Mouse (Mus musculus) right cerebral cortex, postnatal 14 days (tissue): ENCODE data around the gene Prpsap1.
"Not testable (repeated sequence)": the region's sequence is repeated elsewhere in the genome, so short reads cannot be mapped to it uniquely, and the experiment has no call there.

Experiments used
- DNase-seq: peaks from one replicate; pipeline ENCODE4 v3.0.0; 2022

Prpsap1 gene

DNA sequence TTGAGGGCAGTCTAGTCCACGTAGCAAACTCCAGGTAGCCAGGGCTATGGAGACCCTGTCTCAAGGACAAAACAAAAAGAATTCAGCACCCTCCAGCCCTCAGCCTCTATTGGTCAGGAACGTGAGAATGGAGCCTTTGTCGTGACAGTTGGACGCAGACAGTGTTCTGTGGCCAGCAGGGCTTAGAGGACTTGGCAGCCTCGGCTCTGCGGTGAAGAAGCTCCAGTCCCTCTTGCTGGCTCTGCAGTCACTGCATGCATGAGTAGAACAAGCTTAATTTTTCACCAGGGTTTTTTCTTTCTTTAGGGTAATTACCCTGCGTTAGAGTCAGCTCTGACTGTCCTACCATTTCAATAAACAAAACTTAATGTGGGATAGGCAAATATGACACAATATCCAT, 12.2 kb downstream of the Prpsap1 start:
- DNase-seq: no peak

- no peak for DNase-seq
These were observed 13.0 kb downstream of the Prpsap1 start for GRCm38 (mm10) chr11:116480975-116481374.

DNA sequence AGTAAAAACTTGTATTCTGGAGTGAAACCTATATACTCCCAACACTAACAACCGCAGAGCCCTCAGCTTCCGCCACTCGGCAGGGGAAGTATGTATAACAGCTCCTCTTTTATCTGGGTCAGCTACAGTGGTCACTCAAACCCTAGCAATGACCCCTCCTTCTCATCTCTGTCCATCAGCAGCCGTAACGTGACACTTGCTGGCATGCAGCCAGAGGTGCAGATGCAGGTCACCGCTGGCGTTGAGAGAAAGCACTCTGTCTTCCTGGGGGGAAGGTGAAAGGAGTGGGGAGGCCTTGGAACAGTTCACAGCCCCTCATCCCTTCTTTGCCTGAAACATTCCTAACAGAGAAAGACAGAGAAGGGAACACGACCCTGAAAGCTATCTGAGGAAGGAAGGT, 14.2 kb downstream of the Prpsap1 start:
- no peak for DNase-seq

GRCm38 (mm10) chr11:116478978-116479377, 15.0 kb downstream of the Prpsap1 start:
- no peak for DNase-seq

GRCm38 (mm10) chr11:116477160-116477759, 16.7 kb downstream of the Prpsap1 start:
- no peak for DNase-seq

GRCm38 (mm10) chr11:116476696-116477095, 17.3 kb downstream of the Prpsap1 start:
- no peak for DNase-seq

- no peak for DNase-seq
These were observed 18.0 kb downstream of the Prpsap1 start for GRCm38 (mm10) chr11:116476041-116476440.

DNA sequence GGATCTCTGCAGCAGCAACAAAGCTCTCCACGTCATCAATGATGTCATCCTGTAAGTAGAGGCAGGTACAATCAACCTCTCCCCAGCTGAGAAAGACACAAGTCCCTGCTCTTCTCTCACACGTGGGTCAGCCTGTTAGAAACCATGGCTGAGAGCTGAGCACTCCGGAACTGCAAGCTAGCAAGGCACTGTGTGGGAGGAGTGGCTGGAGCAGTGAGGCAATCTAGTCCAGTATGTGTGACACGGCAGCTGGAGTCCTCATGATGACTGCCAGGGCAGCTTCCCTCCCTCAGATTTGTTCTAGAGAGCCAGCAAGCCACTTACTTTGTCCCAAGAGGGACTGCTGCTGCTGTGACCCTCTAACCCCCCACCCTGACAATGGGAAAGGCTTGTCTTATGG, 21.7 kb downstream of the Prpsap1 start:
- DNase-seq: no peak

DNA sequence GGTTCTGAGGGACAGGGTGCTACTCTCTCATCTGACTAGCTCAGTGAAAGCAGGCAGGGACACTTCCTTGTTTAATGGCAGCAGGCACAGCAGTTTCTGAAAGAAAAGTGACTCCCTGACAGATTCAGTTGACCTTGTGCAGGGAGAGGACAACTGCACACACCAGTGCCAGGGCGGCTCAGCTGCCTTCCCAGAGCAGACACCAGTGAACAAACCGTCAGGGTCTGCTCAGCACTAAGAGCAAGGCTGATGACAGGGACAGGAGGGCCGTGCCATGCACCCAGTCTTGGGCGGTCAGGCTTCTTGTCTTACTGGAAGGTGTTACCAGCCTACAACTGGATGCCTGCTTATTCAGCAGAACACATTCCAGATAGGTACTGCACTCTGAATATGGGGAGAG, 23.1 kb downstream of the Prpsap1 start:
- DNase-seq: no peak

- DNase-seq: no peak
These were observed 23.8 kb downstream of the Prpsap1 start for GRCm38 (mm10) chr11:116470249-116470648.

DNA sequence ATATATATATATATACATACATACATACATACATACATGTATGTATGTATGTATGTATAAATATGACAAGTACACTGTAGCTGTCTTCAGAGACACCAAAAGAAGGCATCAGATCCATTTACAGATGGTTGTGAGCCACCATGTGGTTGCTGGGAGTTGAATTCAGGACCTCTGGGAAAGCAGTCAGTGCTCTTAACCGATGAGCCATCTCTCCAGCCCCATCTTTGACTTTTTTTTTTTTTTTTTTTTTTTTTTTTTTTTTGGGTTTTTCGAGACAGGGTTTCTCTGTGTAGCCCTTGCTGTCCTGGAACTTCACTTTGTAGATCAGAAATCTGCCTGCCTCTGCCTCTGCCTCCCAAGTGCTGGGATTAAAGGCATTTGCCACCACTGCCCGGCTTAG, 25.7 kb downstream of the Prpsap1 start:
- DNase-seq: not testable (repeated sequence)

- no peak for DNase-seq
These were observed 27.9 kb downstream of the Prpsap1 start, which contains the start of gene Qrich2 for GRCm38 (mm10) chr11:116466141-116466540. Gene Qrich2 (minus strand): TSS chr11:116466241.

- peak; percentile 82 for DNase-seq
These were observed 30.2 kb downstream of the Prpsap1 start for GRCm38 (mm10) chr11:116463833-116464232.

DNA sequence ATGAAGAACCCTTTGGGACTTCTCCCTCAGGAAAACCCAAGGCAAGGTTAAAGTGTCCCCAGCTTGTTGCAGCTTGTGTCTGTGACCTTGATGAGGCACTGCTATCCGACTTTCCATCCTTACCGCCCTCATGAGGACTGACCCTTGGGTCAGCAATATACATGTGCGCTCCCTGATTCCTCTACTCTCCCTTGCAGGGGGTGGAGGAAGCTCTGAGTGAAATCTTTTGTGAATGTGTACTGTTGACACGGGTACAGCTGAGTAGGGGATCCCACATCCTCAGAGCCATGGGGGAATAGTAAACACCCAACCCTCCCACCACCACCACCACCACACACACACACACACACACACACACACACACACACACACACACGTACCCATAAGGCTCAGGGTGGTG, 30.7 kb downstream of the Prpsap1 start:
- DNase-seq: no peak

GRCm38 (mm10) chr11:116459786-116460185, 34.2 kb downstream of the Prpsap1 start:
- DNase-seq: no peak

DNA sequence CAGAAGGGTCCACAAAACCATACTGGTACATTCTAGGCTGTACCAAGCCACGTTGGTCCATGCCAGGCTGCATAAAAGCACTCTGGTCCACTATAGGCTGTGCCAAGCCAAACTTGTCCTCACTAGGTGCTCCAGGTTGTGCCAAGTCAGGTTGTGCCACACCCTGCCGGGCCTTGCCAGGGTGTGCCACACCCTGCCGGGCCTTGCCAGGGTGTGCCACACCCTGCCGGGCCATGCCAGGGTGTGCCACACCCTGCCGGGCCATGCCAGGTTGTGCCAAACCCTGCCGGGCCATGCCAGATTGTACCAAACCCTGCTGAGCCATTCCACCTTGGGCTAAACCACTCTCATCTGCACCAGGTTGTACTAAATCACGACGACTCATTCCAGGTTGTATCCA, 37.8 kb downstream of the Prpsap1 start:
- no peak for DNase-seq

GRCm38 (mm10) chr11:116453889-116454288, 40.1 kb downstream of the Prpsap1 start:
- DNase-seq: no peak

GRCm38 (mm10) chr11:116449341-116449740, 44.7 kb downstream of the Prpsap1 start:
- DNase-seq: no peak

- no peak for DNase-seq
These were observed 46.2 kb downstream of the Prpsap1 start for GRCm38 (mm10) chr11:116447822-116448221.

- DNase-seq: no peak
These were observed 47.6 kb downstream of the Prpsap1 start for GRCm38 (mm10) chr11:116446308-116446887.

- peak; percentile 94 for DNase-seq
These were observed 48.2 kb downstream of the Prpsap1 start for GRCm38 (mm10) chr11:116445596-116446307.

DNA sequence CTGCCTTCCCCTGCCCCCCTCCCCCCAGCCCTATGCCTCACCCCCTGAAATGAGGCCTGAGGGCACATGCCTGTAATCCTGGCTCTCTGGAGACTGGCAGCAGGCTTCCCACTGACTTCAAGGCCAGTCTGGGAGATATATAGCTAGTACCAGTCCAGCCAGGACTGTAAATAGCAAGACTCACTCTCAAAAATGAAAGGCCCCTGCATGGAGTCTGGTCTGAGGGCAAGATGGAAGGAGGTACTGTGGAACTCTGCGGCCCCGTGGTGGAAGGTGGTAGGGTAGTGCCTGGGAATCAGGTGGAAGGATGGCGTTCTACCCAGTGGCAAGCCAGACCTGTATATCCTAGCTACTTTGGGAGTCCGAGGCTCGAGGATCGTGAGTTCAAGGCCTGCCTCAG, 50.1 kb downstream of the Prpsap1 start:
- DNase-seq: no peak

DNA sequence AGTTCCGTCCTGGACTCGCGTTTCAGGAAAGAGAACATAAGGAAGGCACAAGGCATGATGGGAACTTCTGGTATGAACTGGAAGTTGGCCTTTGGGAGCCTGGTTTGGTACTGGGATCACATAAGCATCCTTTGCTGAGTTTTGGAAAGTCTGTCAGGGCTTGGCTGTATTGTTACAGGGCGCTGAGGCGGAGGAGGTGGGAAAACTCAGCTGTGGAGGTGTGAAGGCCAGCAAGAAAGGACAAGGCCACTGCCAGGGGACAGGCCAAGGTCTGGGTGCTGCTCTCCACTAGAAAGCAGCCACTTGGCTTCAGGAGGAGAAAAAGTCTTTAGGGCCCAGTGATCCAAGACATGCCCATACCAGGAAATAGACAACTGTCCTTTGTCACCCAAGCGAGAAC, 50.7 kb downstream of the Prpsap1 start:
- DNase-seq: no peak

DNA sequence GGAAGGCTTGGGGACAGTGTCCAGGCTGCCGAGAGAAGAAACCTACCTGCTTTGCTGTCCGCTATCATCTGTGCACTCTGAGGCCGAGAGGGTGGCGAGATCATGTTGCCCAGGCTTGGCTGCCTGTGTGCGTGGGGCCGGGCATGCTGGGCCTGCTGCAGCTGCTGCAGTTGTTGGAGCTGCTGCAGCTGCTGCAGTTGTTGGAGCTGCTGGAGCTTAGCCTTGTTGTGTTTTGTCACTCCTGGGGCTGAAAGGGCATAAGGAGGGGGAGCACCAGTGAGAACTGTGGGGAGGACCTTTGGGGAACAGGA, 51.2 kb downstream of the Prpsap1 start:
- no peak for DNase-seq
